In genomic region chr1:133482891-133483290, GRCm38 (mm10) we compare ENCODE assay signal across 23 mouse cellular contexts. TPM values are rescaled to one million over a fixed set of nuclear protein-coding genes. Genes with fewer than 3 reads are reported as not detected.
DNase-seq lines count a peak whose midpoint lies in the region; ATAC-seq lines count a peak whose summit lies in the region.
"Had no signal": no experiment of that assay in that cellular context is flagged by ENCODE, and none has a peak within 500 bp of the region (broad histone marks: within the 10 kb centered on the region; RNA-seq: fewer than 3 reads in every experiment).

No protein-coding gene starts in this region.

- H3K9me3 ChIP-seq in embryonic facial prominence, embryonic 13.5 days, result no peaks in the 10 kb centered on the region
- no peaks in the 10 kb centered on the region for H3K9me3 ChIP-seq in embryonic facial prominence, embryonic 10.5 days
- H3K9me3 ChIP-seq in neural tube, embryonic 15.5 days (replicated peaks), result no peaks in the 10 kb centered on the region
- H3K9me3 ChIP-seq: forebrain, embryonic 12.5 days; heart, embryonic 10.5 days; liver, embryonic 12.5 days; midbrain, embryonic 12.5 days had no signal

- H3K9ac ChIP-seq in embryonic facial prominence, embryonic 13.5 days, result no peak overlapping the region
- no peak overlapping the region for H3K9ac ChIP-seq in neural tube, embryonic 15.5 days (replicated peaks)
- H3K9ac ChIP-seq: forebrain, embryonic 12.5 days; liver, embryonic 12.5 days; midbrain, embryonic 12.5 days had no signal

- H3K27me3 ChIP-seq in embryonic facial prominence, embryonic 13.5 days, result no peaks in the 10 kb centered on the region
- H3K27me3 ChIP-seq in embryonic facial prominence, embryonic 10.5 days (replicated peaks; ENCODE audit: low read depth, poor library complexity, severe bottlenecking), result no peaks in the 10 kb centered on the region
- H3K27me3 ChIP-seq in neural tube, embryonic 15.5 days (replicated peaks), result no peaks in the 10 kb centered on the region
- H3K27me3 ChIP-seq: forebrain, embryonic 12.5 days; liver, embryonic 12.5 days; midbrain, embryonic 12.5 days had no signal

- H3K4me3 ChIP-seq in embryonic facial prominence, embryonic 13.5 days, result no peak overlapping the region
- H3K4me3 ChIP-seq in embryonic facial prominence, embryonic 10.5 days, result no peak overlapping the region
- H3K4me3 ChIP-seq in neural tube, embryonic 15.5 days (replicated peaks), result no peak overlapping the region
- H3K4me3 ChIP-seq: forebrain, embryonic 12.5 days; gastrocnemius, adult 2 months; heart, embryonic 10.5 days; liver, embryonic 12.5 days; midbrain, embryonic 12.5 days had no signal

- H3K27ac ChIP-seq in embryonic facial prominence, embryonic 13.5 days, result peak overlapping the region; percentile 44; the same call in 1 of the 2 replicates
- H3K27ac ChIP-seq in embryonic facial prominence, embryonic 10.5 days (replicated peaks), result no peak overlapping the region
- H3K27ac ChIP-seq in neural tube, embryonic 15.5 days (replicated peaks), result no peak overlapping the region
- H3K27ac ChIP-seq: forebrain, embryonic 12.5 days; gastrocnemius, adult 2 months; heart, embryonic 10.5 days; liver, embryonic 12.5 days; midbrain, embryonic 12.5 days had no signal

- H3K4me2 ChIP-seq in embryonic facial prominence, embryonic 13.5 days, result no peak overlapping the region
- H3K4me2 ChIP-seq in neural tube, embryonic 15.5 days, result no peak overlapping the region
- H3K4me2 ChIP-seq: forebrain, embryonic 12.5 days; liver, embryonic 12.5 days; midbrain, embryonic 12.5 days had no signal

- H3K4me1 ChIP-seq in embryonic facial prominence, embryonic 13.5 days, result no peaks in the 10 kb centered on the region
- H3K4me1 ChIP-seq in embryonic facial prominence, embryonic 10.5 days, result peaks cover 20% of the 10 kb centered on the region
- H3K4me1 ChIP-seq in neural tube, embryonic 15.5 days, result no peaks in the 10 kb centered on the region
- H3K4me1 ChIP-seq: forebrain, embryonic 12.5 days; midbrain, embryonic 12.5 days had no signal

- no peak for ATAC-seq in embryonic facial prominence, embryonic 13.5 days (ENCODE audit: insufficient number of reproducible peaks, insufficient read depth, low FRiP score, low TSS enrichment, low read depth)
- ATAC-seq in neural tube, embryonic 15.5 days (ENCODE audit: low FRiP score), result no peak
- ATAC-seq: CD4-positive, CD25-positive, alpha-beta regulatory T cell, adult 4 months; liver, embryonic 12.5 days had no signal

- H3K36me3 ChIP-seq in embryonic facial prominence, embryonic 13.5 days, result no peaks in the 10 kb centered on the region
- H3K36me3 ChIP-seq in embryonic facial prominence, embryonic 10.5 days (replicated peaks), result no peaks in the 10 kb centered on the region
- no peaks in the 10 kb centered on the region for H3K36me3 ChIP-seq in neural tube, embryonic 15.5 days
- H3K36me3 ChIP-seq: forebrain, embryonic 12.5 days; heart, embryonic 10.5 days; liver, embryonic 12.5 days; midbrain, embryonic 12.5 days had no signal

- 32% methylated on average over 5 of the region's 5 CpGs for WGBS in embryonic facial prominence, embryonic 13.5 days
- WGBS in embryonic facial prominence, embryonic 10.5 days, result 53% methylated on average over 5 of the region's 5 CpGs
- WGBS in neural tube, embryonic 15.5 days, result 54% methylated on average over 5 of the region's 5 CpGs

- DNase-seq in embryonic facial prominence, embryonic 10.5 days (ENCODE audit: low spot score), result no peak
- peak; percentile 8 for DNase-seq in ZHBTc4 (ENCODE audit: low read depth, low spot score)
- peak; percentile 65 for DNase-seq in kidney, adult 9 months
- DNase-seq in kidney, postnatal 14 days, result peak; percentile 67
- no peak for DNase-seq in adrenal gland, adult 18-20 months (ENCODE audit: low spot score in 2 of 2)
- DNase-seq in MN1 (ENCODE audit: low spot score), result no peak
- DNase-seq: adrenal gland, adult 2 months; cerebellum, adult 11 months; cerebellum, adult 9-11 months; gastrocnemius, adult 2 months; lung, adult 18-20 months; lung, postnatal 10 days; retina, postnatal 1 day; right cerebral cortex, postnatal 25 days; spleen, adult 18-20 months had no signal

RNA-seq across cellular contexts. Expression of gene Sox13, which starts 58.7 kb away (rescaled TPM):
- polyA plus RNA-seq in embryonic facial prominence, embryonic 13.5 days (2015; fragmentation: Nextera tagmentation; extraction: Ambion mirVana), result 5.2 and 7.3 TPM in 2 replicates
- 12.1 and 18.1 TPM in 2 replicates for polyA plus RNA-seq in embryonic facial prominence, embryonic 10.5 days (2016; fragmentation: Nextera tagmentation; extraction: Ambion mirVana)
- 4.0 and 6.7 TPM in 2 replicates for polyA plus RNA-seq in neural tube, embryonic 15.5 days (2015; fragmentation: Nextera tagmentation; extraction: Ambion mirVana)
- 10 to 100 TPM; 14.0 to 18.5 TPM for total RNA-seq in adrenal gland, adult 18-20 months (2021)
- total RNA-seq: monocyte, adult 5-6 weeks had no signal
- polyA plus RNA-seq: CD4-positive, CD25-positive, alpha-beta regulatory T cell, adult 4 months had no signal

Comparison
In these comparisons a context has a peak if more than half of its experiments do, and no peak if none do; other contexts are left out.
1. DNase-seq: peak in ZHBTc4 (single experiment), kidney, adult 9 months (single experiment) and kidney, postnatal 14 days (single experiment); none in embryonic facial prominence, embryonic 10.5 days (single experiment), adrenal gland, adult 18-20 months (0 of 2) and MN1 (single experiment).